Mouse (Mus musculus) forebrain, embryonic 16.5 days (tissue): ENCODE data around the gene Wdhd1. TPM values are rescaled to one million over a fixed set of nuclear protein-coding genes. Genes with fewer than 3 reads are reported as not detected.

Experiments used
- ATAC-seq: fragments of 200-750 bp; cut with Nextera tagmentation; 2 replicates; pipeline ENCODE4 v1.8.0; 2017; ENCODE audit warnings: mild to moderate bottlenecking, moderate library complexity
- H3K27ac ChIP-seq: fragments of 300-500 bp; sonication (generic); 2 replicates; pipeline ENCODE4 v1.5.1; 2014; ENCODE audit warnings: low read length, control low read depth
- H3K27me3 ChIP-seq: fragments of 300-500 bp; sonication (generic); replicated peaks from 2 replicates; pipeline ENCODE4 v1.6.1; 2014; ENCODE audit warnings: low read length; ENCODE audit not compliant: control insufficient read depth, insufficient read depth
- H3K36me3 ChIP-seq: fragments of 300-500 bp; sonication (generic); 2 replicates; pipeline ENCODE4 v1.6.1; 2014; ENCODE audit not compliant: control insufficient read depth, insufficient read depth
- H3K4me1 ChIP-seq: fragments of 300-500 bp; sonication (generic); replicated peaks from 2 replicates; pipeline ENCODE4 v1.6.1; 2014; ENCODE audit warnings: low read length; ENCODE audit not compliant: control insufficient read depth, insufficient read depth
- H3K4me2 ChIP-seq: fragments of 300-500 bp; sonication (generic); 2 replicates; pipeline ENCODE4 v1.6.1; 2014; ENCODE audit warnings: mild to moderate bottlenecking, low read length, control low read depth
- H3K4me3 ChIP-seq: fragments of 300-500 bp; sonication (generic); replicated peaks from 2 replicates; pipeline ENCODE4 v1.5.1; 2014; ENCODE audit warnings: mild to moderate bottlenecking, low read length, control low read depth
- H3K9ac ChIP-seq: fragments of 300-500 bp; sonication (generic); replicated peaks from 2 replicates; pipeline ENCODE4 v1.6.1; 2014; ENCODE audit warnings: low read depth, low read length, control low read depth
- H3K9me3 ChIP-seq: fragments of 300-500 bp; sonication (generic); 2 replicates; pipeline ENCODE4 v1.6.1; 2016; ENCODE audit warnings: low read length; ENCODE audit not compliant: control insufficient read depth
- WGBS: fragments of 180-500 bp; shearing (Covaris S2); extraction: QIAGEN DNeasy Blood & Tissue Kit; methylation state at CpG from one replicate; pipeline ENCODE4 v1.1.7; 2014; 5-methylcytosine and 5-hydroxymethylcytosine counted together
- polyA plus RNA-seq: library from polyadenylated mRNA; unstranded; fragments of >200 nt; fragmentation: Nextera tagmentation; extraction: Ambion mirVana; gene quantifications from 2 replicates; pipeline ENCODE4 v1.2.1, GENCODE M21; 2015

The Wdhd1 gene
- polyA plus RNA-seq, 1 experiment from 2014 or later = 16.1 TPM

GRCm38 (mm10) chr14:47216541-47216940 lies 60.1 kb downstream of the Wdhd1 start:
- 92% methylated on average over 2 of the region's 2 CpGs for WGBS
- no peak for ATAC-seq

GRCm38 (mm10) chr14:47214367-47214766 lies 62.3 kb downstream of the Wdhd1 start:
- H3K4me2 ChIP-seq = no peak overlapping the region
- no peaks in the 10 kb centered on the region for H3K36me3 ChIP-seq
- no peaks in the 10 kb centered on the region for H3K27me3 ChIP-seq
- ATAC-seq = no peak
- H3K4me3 ChIP-seq = no peak overlapping the region
- no peaks in the 10 kb centered on the region for H3K9me3 ChIP-seq
- WGBS = 78% methylated on average over 5 of the region's 5 CpGs
- no peak overlapping the region for H3K9ac ChIP-seq
- no peak overlapping the region for H3K27ac ChIP-seq
- no peaks in the 10 kb centered on the region for H3K4me1 ChIP-seq

More at GRCm38 (mm10) chr14:47216541-47216940, 60.1 kb downstream of the Wdhd1 start:
- Histone ChIP-seq H3K9ac (no peak overlapping the region), H3K4me2 (no peak overlapping the region), H3K36me3 (no peaks in the 10 kb centered on the region), H3K27me3 (no peaks in the 10 kb centered on the region), H3K27ac (no peak overlapping the region), H3K4me1 (no peaks in the 10 kb centered on the region), H3K4me3 (no peak overlapping the region), H3K9me3 (no peaks in the 10 kb centered on the region)

GRCm38 (mm10) chr14:47213305-47213704 lies 63.4 kb downstream of the Wdhd1 start:
- H3K36me3 ChIP-seq = no peaks in the 10 kb centered on the region
- no peak overlapping the region for H3K9ac ChIP-seq
- no peak overlapping the region for H3K27ac ChIP-seq
- WGBS = 92% methylated on average over 4 of the region's 4 CpGs
- H3K4me1 ChIP-seq = no peaks in the 10 kb centered on the region
- H3K27me3 ChIP-seq = no peaks in the 10 kb centered on the region
- no peak for ATAC-seq
- H3K9me3 ChIP-seq = no peaks in the 10 kb centered on the region
- H3K4me3 ChIP-seq = no peak overlapping the region
- H3K4me2 ChIP-seq = no peak overlapping the region

GRCm38 (mm10) chr14:47209669-47210164 lies 66.9 kb downstream of the Wdhd1 start:
- H3K4me2 ChIP-seq = no peak overlapping the region
- no peak overlapping the region for H3K4me3 ChIP-seq
- ATAC-seq = no peak
- no peak overlapping the region for H3K9ac ChIP-seq
- 66% methylated on average over 4 of the region's 4 CpGs for WGBS
- no peaks in the 10 kb centered on the region for H3K4me1 ChIP-seq
- no peak overlapping the region for H3K27ac ChIP-seq
- H3K9me3 ChIP-seq = no peaks in the 10 kb centered on the region
- H3K36me3 ChIP-seq = no peaks in the 10 kb centered on the region
- no peaks in the 10 kb centered on the region for H3K27me3 ChIP-seq

GRCm38 (mm10) chr14:47208564-47209493 lies 67.8 kb downstream of the Wdhd1 start:
- H3K4me2 ChIP-seq = no peak overlapping the region
- WGBS = 94% methylated on average over 12 of the region's 12 CpGs
- no peaks in the 10 kb centered on the region for H3K27me3 ChIP-seq
- no peaks in the 10 kb centered on the region for H3K36me3 ChIP-seq
- H3K4me3 ChIP-seq = no peak overlapping the region
- no peaks in the 10 kb centered on the region for H3K4me1 ChIP-seq
- H3K9ac ChIP-seq = no peak overlapping the region
- no peak for ATAC-seq
- H3K27ac ChIP-seq = no peak overlapping the region
- no peaks in the 10 kb centered on the region for H3K9me3 ChIP-seq

GRCm38 (mm10) chr14:47206601-47207000 lies 70.1 kb downstream of the Wdhd1 start:
- Histone ChIP-seq H3K27ac (no peak overlapping the region), H3K9ac (no peak overlapping the region), H3K4me3 (no peak overlapping the region), H3K4me2 (no peak overlapping the region), H3K36me3 (no peaks in the 10 kb centered on the region), H3K27me3 (no peaks in the 10 kb centered on the region), H3K9me3 (no peaks in the 10 kb centered on the region), H3K4me1 (no peaks in the 10 kb centered on the region)
- WGBS = 93% methylated on average over 3 of the region's 3 CpGs
- no peak for ATAC-seq

GRCm38 (mm10) chr14:47205270-47205972 lies 71.2 kb downstream of the Wdhd1 start:
- Histone ChIP-seq H3K9me3 (no peaks in the 10 kb centered on the region), H3K27ac (no peak overlapping the region), H3K4me3 (no peak overlapping the region), H3K9ac (no peak overlapping the region), H3K4me2 (no peak overlapping the region), H3K27me3 (no peaks in the 10 kb centered on the region), H3K4me1 (no peaks in the 10 kb centered on the region), H3K36me3 (no peaks in the 10 kb centered on the region)
- WGBS = 91% methylated on average over 5 of the region's 5 CpGs
- no peak for ATAC-seq

GRCm38 (mm10) chr14:47197340-47197739 lies 79.3 kb downstream of the Wdhd1 start:
- Histone ChIP-seq H3K4me3 (no peak overlapping the region), H3K4me1 (0 out of 2 replicates have a peak, but pooled peaks cover 4% of the 10 kb centered on the region), H3K27me3 (no peaks in the 10 kb centered on the region), H3K9ac (no peak overlapping the region), H3K9me3 (no peaks in the 10 kb centered on the region), H3K27ac (no peak overlapping the region), H3K36me3 (no peaks in the 10 kb centered on the region), H3K4me2 (no peak overlapping the region)
- 55% methylated on average over 3 of the region's 3 CpGs for WGBS
- ATAC-seq = peak; percentile 89

GRCm38 (mm10) chr14:47196711-47197110 lies 79.9 kb downstream of the Wdhd1 start:
- 0 out of 2 replicates have a peak, but pooled peaks cover 4% of the 10 kb centered on the region for H3K4me1 ChIP-seq
- no peak overlapping the region for H3K9ac ChIP-seq
- H3K4me2 ChIP-seq = no peak overlapping the region
- no peaks in the 10 kb centered on the region for H3K27me3 ChIP-seq
- H3K4me3 ChIP-seq = no peak overlapping the region
- WGBS = 77% methylated on average over 8 of the region's 8 CpGs
- no peak overlapping the region for H3K27ac ChIP-seq
- no peaks in the 10 kb centered on the region for H3K9me3 ChIP-seq
- ATAC-seq = no peak
- no peaks in the 10 kb centered on the region for H3K36me3 ChIP-seq
